Mouse (Mus musculus): Measurements from ENCODE around the gene Btnl1. TPM values are rescaled to one million over a fixed set of nuclear protein-coding genes. Genes with fewer than 3 reads are reported as not detected.

Gene Btnl1
- polyA plus RNA-seq, 1 experiment from 2014 or later = not detected

DNA sequence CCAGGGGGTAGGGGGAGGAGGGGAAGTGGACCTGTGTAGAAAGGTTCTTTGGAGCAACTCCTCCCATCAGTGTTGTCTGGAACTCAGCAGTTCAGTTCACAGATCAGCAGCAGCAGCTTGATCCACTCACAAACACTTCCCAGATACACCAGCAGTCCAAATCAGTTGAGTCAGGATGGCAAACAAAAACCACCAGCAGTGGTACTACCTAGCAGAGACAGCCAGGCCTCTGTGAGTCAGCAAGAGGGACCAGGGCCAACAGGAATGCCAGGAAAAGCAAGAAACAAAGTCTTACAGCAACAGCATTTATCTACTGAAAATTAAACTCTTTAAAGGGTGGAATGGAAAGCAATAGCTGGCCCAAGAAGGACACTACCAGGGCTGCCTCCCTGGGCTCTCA is 50.7 kb downstream of the Btnl1 start:
- DNase-seq (ENCODE audit: low spot score) (no peak), ATAC-seq (replicated peaks; ENCODE audit: insufficient number of reproducible peaks, low FRiP score, low TSS enrichment, low read depth) (no peak)
- Histone ChIP-seq H3K4me1 (ENCODE audit: control insufficient read depth, insufficient read depth, low read length) (no peaks in the 10 kb centered on the region), H3K4me2 (ENCODE audit: low read depth, low read length) (no peak overlapping the region), H3K27me3 (ENCODE audit: control insufficient read depth, insufficient read depth, low read length) (no peaks in the 10 kb centered on the region), H3K4me3 (ENCODE audit: low read depth, low read length) (no peak overlapping the region), H3K9ac (replicated peaks; ENCODE audit: low read length) (no peak overlapping the region), H3K27ac (replicated peaks; ENCODE audit: low read depth, low read length) (no peak overlapping the region), H3K9me3 (replicated peaks; ENCODE audit: control insufficient read depth, low read length) (no peaks in the 10 kb centered on the region), H3K36me3 (replicated peaks; ENCODE audit: control insufficient read depth, insufficient read depth, low read depth, low read length) (no peaks in the 10 kb centered on the region)

Other genes with a start within 250 kb of the Btnl1 start
- gene H2-DMb2, start 233.8 kb upstream of the Btnl1 start, polyA plus RNA-seq (2014; fragmentation: Nextera tagmentation; extraction: Ambion mirVana) = not detected in 2 replicates
- 1.3 and 1.4 TPM in 2 replicates for gene H2-DMb1, start 224.1 kb upstream of the Btnl1 start, polyA plus RNA-seq (2014; fragmentation: Nextera tagmentation; extraction: Ambion mirVana)
- gene Tap1, start 189.6 kb upstream of the Btnl1 start, polyA plus RNA-seq (2014; fragmentation: Nextera tagmentation; extraction: Ambion mirVana) = 2.3 and 2.6 TPM in 2 replicates
- 0.67 and 1.1 TPM in 2 replicates for gene Psmb9, start 189.4 kb upstream of the Btnl1 start, polyA plus RNA-seq (2014; fragmentation: Nextera tagmentation; extraction: Ambion mirVana)
- gene Psmb8, start 179.4 kb upstream of the Btnl1 start, polyA plus RNA-seq (2014; fragmentation: Nextera tagmentation; extraction: Ambion mirVana) = 1.7 and 2.1 TPM in 2 replicates
- gene Tap2, start 173.6 kb upstream of the Btnl1 start, polyA plus RNA-seq (2014; fragmentation: Nextera tagmentation; extraction: Ambion mirVana) = 0.77 and 1.2 TPM in 2 replicates
- not detected in 2 replicates for gene H2-Ob, start 138.2 kb upstream of the Btnl1 start, polyA plus RNA-seq (2014; fragmentation: Nextera tagmentation; extraction: Ambion mirVana)
- 3.5 and 3.8 TPM in 2 replicates for gene H2-Ab1, start 119.4 kb upstream of the Btnl1 start, polyA plus RNA-seq (2014; fragmentation: Nextera tagmentation; extraction: Ambion mirVana)
- gene H2-Aa, start 89.3 kb upstream of the Btnl1 start, polyA plus RNA-seq (2014; fragmentation: Nextera tagmentation; extraction: Ambion mirVana) = not detected in 2 replicates
- gene H2-Eb1, start 71.3 kb upstream of the Btnl1 start, polyA plus RNA-seq (2014; fragmentation: Nextera tagmentation; extraction: Ambion mirVana) = 1.2 and 1.5 TPM in 2 replicates
- gene H2-Eb2, start 51.5 kb upstream of the Btnl1 start, polyA plus RNA-seq (2014; fragmentation: Nextera tagmentation; extraction: Ambion mirVana) = not detected in 2 replicates
- gene Btnl2, start 22.3 kb upstream of the Btnl1 start, polyA plus RNA-seq (2014; fragmentation: Nextera tagmentation; extraction: Ambion mirVana) = 0.08 TPM in 1 of 2 replicates, not detected in the other
- gene BC051142, start 21.7 kb downstream of the Btnl1 start, polyA plus RNA-seq (2014; fragmentation: Nextera tagmentation; extraction: Ambion mirVana) = 0.39 and 0.72 TPM in 2 replicates
- not detected in 2 replicates for gene Btnl4, start 100.2 kb downstream of the Btnl1 start, polyA plus RNA-seq (2014; fragmentation: Nextera tagmentation; extraction: Ambion mirVana)
- gene Btnl6, start 140.2 kb downstream of the Btnl1 start, polyA plus RNA-seq (2014; fragmentation: Nextera tagmentation; extraction: Ambion mirVana) = not detected in 2 replicates
- gene Notch4, start 187.1 kb downstream of the Btnl1 start, polyA plus RNA-seq (2014; fragmentation: Nextera tagmentation; extraction: Ambion mirVana) = 4.8 and 5.9 TPM in 2 replicates
- 5.5 and 6.0 TPM in 2 replicates for gene Gpsm3, start 212.7 kb downstream of the Btnl1 start, polyA plus RNA-seq (2014; fragmentation: Nextera tagmentation; extraction: Ambion mirVana)
- gene Pbx2, start 214.1 kb downstream of the Btnl1 start, polyA plus RNA-seq (2014; fragmentation: Nextera tagmentation; extraction: Ambion mirVana) = 17.9 and 21.2 TPM in 2 replicates
- gene Ager, start 220.7 kb downstream of the Btnl1 start, polyA plus RNA-seq (2014; fragmentation: Nextera tagmentation; extraction: Ambion mirVana) = 0.64 and 1.2 TPM in 2 replicates
- gene Rnf5, start 226.6 kb downstream of the Btnl1 start, polyA plus RNA-seq (2014; fragmentation: Nextera tagmentation; extraction: Ambion mirVana) = 117 and 118 TPM in 2 replicates
- gene Agpat1, start 227.1 kb downstream of the Btnl1 start, polyA plus RNA-seq (2014; fragmentation: Nextera tagmentation; extraction: Ambion mirVana) = 55.3 and 59.8 TPM in 2 replicates
- gene Egfl8, start 238.8 kb downstream of the Btnl1 start, polyA plus RNA-seq (2014; fragmentation: Nextera tagmentation; extraction: Ambion mirVana) = 3.1 and 4.4 TPM in 2 replicates